Mouse (Mus musculus) lung, postnatal 4 days (tissue): ENCODE measurements around the gene Rsrc2.
"Not testable (repeated sequence)": the region's sequence is repeated elsewhere in the genome, so short reads cannot be mapped to it uniquely, and the experiment has no call there.

Source experiments
- DNase-seq, 2 experiments: peaks; one replicate each; pipeline ENCODE4 v3.0.0; 2021

Gene Rsrc2

DNA sequence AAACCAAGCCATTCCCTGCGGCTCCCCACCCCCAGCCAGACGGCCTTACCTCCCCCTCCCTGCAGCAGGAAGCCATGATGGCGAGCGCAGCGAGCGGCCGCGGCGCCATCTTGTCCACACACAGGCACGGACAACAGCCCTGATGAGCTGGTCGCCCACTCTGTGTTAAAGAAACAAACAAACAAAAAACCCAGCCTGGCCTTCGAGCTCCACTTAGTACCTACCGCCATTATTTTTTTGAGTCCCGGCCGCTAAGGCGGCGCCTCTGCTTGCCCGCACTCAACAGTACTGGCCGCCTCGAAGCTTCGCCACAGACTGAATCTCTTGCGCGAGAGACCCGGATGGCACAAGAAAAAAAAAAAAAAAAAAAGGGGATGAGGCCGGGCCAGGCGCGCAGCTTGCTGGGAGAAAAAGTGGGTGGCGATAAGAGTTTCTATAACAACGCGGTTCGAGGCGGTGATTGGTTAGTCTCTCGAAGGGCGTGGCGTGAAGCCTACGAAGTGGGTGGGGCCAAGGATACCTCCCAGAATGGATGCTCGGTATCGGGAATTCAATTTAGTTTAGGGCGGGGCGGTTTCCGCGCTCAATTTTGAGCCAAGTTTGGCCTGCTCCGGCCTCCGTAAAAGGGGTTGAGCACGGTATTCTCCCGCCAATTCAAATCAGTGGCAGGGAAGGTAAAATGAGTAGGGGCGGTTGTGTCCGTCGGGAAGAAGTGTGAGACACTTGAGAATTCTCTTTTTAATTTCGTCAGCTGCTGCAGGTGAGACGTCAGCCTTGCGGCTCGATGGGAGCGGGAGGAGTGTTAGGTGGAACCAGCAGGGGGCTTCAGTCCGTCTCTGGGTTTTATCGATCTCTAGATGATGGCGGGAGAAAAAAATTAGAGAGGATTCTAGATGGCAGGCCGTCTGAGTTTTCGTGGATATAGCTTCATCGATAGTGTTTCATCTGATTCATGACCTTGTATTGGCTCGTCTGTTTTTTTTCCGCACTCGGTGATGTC lies at the start of gene Rsrc2, which contains the start of gene Kntc1:
Rsrc2 (minus strand) TSS at position 350 of the 1,000 bp plus-strand sequence.
Kntc1 (plus strand) TSS at position 652 of the 1,000 bp plus-strand sequence.
- DNase-seq, result peak; percentile 99

DNA sequence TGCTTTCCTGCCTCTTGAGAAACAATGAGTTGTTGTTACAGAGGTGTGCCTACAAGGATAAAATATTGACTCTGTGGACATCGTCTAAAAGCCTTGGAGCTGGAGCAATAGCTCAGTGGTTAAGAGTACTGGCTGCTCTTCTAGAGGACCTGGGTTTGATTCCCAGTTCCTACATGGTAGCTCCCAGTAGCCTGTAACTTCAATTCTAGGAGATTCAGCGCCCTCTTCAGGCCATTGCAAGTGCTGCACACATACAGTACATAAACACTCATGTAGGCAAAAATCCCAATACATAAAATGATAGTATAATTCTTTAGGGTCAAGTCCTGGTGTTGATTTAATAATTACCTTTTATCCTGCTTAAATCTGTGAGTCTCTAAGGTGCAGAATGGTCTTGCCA lies 43.9 kb upstream of the Rsrc2 start:
- no peak for DNase-seq

DNA sequence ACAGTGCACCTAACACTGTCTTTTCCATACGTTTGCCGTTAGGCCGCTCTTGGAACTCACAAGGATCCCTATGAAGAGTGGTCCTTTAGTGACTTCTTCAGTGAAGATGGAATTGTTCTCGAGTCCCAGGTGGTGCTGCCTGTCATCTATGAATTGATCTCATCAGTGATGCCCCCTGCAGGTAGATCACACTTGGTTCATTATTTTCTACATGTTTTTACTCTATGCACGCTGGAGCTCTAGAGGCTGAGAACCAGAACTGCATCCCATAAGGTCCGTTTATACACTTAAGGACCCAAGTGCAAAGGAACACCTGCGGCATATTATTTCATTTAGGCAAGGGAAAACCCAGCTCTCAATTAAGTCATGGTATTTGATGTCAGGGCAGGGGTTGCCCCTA lies 39.8 kb upstream of the Rsrc2 start:
- no peak for DNase-seq

DNA sequence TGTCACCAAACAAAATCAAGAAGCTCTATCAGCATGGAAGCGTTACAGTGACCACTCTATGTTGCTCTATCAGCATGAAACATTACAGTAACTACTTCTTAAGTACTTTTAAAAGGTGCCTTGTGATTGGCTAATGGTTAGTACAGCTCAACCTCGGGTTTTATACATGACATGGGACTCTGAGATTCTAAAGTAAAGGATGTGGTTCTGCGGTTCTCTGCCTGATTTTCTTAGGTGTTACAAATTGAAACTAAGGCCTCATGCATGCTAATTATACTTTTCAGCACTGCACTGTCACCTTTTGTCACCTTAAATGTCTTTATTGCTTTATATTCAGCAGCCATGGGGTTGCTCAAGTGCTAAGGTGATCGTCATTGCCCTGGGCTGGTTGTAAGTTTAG lies 32.6 kb upstream of the Rsrc2 start:
- DNase-seq, result no peak

DNA sequence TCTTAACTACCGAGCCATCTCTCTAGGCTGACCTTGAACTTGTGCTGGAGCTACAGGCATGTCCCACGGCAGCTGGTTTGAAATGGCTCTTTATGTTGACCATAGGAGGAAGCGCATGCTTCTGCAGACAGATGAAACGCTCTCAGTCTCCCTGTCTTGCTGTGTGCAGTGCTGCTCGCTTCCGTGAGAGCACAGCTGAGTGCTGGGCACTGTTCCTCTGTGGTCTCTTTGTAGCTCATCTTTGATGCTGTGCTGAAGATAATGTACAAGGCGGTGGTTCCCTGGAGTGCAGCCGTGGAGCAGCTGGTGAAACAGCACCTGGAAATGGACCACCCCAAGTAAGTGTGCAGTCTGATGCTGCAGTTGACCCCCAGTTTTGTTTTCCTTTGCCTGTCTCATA lies 31.5 kb upstream of the Rsrc2 start:
- DNase-seq, result no peak

DNA sequence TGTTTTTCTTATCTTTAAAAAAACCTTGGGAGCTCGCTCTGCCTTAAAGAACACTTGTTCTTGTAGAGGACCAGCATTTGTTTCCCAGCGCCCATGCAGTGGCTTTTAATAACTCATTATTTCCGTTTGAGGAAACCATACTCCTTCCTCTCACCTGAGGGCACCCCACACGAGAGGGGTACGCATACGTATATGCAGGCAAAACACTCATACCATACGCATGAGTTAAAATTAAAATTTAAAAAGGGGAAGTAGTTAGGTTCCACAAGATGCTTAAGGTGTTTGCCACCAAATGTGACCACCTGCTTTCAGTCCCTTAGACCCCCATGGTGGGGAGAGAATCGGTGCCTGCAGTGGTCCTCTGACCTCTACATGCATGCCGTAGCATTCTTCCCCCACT lies 24.2 kb upstream of the Rsrc2 start:
- no peak for DNase-seq

DNA sequence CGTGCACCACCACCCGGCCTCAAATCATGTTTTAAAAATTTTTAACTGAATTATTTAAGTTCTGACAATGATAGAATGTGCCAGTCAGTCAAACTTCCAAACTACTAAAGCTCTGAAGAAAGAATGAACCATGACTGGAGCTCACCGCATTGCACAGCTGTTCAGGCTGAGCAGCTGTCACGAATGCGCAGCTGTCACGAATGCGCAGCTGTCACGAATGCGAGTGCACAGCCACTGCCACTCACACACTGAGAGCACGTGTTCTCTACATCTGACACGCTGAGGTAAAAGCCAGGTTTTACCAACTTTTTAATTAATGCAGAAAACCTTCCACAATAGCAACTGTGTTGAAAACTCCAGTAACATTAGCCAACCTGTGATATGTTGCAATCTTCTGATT lies 17.2 kb upstream of the Rsrc2 start:
- not testable (repeated sequence) for DNase-seq

DNA sequence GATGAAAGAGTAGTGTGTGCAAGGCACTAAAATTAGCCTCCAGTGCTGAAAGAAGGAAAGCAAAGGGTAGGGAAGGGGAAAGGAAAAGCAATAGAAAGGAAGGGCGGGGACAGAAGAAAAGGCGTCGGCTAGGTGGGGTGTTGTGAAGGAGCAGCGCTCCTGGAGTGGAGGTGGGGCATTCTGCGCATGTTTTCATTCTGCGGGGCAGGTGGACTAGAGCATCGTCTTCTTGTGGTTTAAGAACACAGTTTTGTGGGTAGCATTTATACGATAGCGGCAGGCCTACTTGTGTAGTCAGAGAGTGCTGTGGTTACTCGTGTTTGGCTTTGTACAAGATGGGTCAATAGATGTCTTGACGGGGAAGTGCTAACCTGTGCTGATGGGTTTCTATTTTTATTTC lies 16.3 kb upstream of the Rsrc2 start:
- no peak for DNase-seq

DNA sequence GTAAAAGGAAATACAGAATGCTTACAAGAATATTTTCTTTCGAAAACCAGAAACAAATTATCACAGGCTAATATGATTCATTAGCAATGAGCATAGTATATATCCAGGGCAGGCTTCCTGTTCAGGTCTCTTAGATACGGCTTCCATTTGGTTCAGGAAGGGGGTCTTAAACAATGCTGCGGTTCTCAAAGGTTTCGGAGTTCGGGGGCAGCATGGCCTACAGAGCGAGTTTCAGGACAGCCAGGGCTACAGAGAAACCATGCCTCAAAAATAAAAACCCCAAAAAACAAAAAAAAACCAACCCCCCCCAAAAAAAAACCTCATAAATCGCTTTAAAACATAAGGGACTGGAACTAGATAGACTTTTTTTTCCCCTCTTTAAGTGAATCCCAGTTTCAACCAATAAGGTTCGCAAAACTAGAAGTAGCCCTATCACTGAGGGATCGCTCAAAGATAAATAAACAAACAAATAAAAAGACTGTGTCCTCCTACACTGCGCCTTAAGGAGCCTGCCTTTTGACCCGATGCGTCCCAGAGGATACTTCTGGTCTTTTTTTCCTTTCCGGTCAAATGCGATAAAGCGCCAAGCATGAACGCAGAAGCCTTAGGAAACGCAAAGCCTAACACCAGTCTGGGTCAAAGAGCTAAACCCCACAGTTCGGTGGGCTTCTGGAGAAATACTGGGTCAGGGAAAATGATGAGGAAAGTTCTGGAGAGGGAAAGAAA lies 712 bp downstream of the Rsrc2 start:
- no peak for DNase-seq

DNA sequence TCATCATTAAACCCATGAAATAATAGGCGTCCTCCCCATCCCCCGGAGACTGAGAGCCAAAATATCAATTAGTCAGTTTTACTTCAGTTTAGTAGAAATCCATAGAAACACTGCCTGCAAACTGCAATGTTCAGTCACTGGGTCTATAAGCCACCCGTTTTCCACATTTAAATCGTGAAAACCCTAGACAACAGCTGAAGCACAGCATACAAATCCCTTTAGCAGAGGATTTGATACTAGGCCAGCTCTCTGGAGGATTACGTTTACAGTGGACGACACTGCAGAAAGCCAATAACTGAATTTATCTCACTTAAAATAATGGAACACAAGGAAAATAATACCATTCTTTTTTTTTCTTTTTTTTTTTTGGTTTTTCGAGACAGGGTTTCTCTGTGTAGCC lies 1.6 kb downstream of the Rsrc2 start:
- no peak for DNase-seq

DNA sequence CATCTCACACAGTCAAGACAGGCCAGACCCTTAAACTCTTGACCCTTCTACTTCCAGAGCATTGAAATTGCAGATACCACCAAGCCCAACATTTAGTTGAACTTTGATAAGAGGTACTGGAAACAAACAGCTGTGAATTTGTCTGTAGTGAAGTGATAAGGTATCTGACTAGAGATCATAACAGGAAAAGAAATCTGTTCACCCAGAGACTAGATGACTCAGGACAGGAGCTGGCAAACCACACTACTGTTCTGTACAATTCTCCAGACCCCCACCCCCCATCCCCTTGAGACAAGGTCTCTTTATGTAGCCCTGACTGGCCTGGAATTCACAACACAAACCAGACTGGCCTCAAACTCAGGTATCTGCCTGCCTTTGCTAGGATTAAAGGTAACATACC lies 3.0 kb downstream of the Rsrc2 start:
- no peak for DNase-seq

DNA sequence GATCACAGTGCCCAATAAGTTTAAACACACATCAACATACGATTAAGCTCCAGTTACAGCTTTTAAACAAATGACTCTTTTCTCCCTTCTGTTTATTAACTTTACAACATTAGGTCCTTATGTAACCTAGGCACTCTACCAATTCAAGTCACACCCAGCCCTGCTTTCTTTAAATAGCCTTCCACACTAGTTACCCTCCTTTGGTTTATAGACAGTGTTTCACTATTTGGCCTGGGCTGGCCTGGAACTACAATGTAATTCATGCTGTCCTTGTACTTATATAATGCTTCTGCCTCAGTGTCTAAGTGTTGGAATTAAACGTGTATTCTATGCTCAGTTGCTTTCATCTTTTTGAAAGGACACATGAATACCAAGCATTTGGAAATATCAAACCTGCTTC lies 4.9 kb downstream of the Rsrc2 start:
- no peak for DNase-seq

DNA sequence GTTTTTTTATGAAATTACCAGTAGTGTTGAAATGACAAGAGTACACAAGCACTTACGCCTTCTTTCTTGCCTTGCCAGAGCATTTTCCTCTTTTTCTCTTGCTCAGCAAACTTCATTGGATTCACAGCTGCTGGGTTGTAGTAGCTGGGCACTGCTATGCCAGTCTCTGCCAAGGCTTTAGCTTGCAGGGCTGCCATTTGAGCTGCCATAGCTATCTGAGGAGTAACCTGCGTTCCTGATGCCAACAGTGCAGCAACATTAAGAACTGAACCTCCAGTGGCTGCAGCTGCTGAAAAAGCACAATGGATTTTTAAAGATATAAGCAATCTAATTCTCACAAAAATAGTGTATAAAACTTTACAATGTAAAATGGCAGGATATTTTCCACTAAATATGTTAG lies 18.2 kb downstream of the Rsrc2 start:
- no peak for DNase-seq

DNA sequence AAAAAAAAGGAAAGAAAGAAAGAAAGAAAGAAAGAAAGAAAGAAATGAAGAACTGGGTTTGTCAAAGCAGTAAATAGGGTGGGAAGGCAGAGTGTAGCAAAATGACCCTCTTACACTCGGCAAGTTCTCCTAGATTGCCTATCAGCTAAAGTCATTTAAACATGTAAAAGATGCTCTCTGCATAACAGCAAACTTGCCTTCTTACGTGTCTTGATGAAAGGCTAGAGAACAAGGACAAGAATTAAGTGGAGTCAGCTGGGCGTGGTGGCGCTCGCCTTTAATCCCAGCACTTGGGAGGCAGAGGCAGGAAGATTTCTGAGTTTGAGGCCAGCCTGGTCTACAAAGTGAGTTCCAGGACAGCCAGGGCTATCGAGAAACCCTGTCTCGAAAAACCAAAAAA lies 25.4 kb downstream of the Rsrc2 start:
- not testable (repeated sequence) for DNase-seq

DNA sequence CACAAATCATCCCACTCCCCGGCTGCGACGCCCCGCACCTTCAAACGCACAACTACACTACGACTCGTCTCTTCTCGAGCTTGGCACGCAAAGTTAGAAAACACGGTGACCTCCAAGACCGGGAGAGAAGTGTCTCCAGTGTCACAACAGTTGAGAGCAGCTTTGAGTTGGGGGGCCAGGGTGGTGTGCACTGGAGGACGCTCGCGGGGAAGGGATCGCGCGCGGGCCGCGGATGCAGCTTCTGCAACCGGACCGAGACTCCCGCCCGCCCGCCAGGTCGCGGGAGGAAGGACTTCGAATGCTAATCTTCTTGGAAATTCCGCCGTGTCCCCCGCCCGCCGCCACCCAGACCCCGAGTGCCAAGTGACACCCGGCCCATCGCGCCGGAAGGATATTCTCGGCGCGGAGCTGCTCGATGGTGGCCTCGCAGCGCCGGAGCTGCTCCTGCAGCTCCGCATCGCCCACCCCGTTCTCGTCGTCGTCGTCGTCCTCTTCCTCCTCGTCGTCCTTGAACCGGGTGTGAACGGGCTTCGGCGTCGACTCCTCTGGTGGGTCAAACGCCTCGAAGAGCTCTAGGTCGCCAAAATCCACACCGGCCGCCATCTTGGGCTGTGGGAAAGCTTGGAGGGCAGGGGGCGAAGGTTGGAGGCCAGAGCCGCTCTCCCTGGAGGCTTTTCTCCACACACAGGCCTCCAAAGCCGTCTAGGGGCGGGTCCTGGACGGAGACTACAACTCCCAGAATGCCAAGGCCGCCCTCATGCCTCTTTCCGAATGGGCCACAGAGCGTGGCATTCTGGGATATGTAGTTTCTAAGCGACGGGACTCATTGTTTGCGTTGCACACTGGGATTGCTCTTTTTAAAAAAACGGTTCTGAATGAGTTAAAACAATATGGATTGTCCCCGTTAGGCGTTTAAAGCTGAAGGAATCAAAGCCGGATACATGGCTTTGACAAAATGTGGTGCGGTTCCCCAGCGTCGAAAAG lies 28.6 kb downstream of the Rsrc2 start, which contains the start of gene Zcchc8:
Zcchc8 (minus strand) TSS at position 773 of the 984 bp plus-strand sequence.
- DNase-seq, result peak; percentile 96 to 97

DNA sequence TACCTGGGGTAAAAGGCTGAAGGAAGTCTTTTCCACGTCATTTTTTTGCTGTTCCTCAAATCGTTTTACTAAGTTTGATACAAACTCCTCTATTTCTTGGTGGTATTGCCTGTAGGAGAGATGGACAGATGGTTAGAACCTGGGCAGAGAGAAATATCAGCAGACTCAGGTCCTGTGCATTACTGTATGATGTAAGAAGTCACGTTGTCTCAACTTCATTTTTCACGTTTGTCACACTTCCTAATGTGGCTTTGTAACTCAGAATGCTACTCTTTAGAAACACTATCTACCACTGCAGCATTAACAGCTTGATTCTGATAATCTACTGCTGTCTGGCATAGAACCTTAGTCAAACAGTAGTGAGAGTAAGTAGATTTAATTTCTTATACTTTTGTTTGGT lies 34.6 kb downstream of the Rsrc2 start:
- no peak for DNase-seq

DNA sequence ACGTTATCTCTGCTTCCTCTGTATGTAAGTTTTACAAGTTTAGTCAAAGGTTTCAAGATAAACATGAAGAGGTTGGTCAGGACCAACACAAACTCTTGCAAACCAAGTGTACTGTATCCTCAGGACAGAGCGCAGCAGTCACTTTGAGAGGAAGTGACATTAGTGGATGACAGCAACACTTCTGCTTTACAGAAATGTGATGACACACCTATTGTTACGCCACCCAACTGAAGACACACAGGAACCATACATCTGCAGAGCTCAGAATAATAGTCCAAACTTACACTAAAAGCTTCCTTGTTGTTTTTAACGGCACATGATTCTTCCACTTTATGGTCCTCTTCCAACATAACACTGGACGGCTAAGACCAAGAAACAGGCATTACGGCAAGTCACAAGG lies 35.4 kb downstream of the Rsrc2 start:
- DNase-seq, result peak in 1 of 2 experiments; percentile 25

DNA sequence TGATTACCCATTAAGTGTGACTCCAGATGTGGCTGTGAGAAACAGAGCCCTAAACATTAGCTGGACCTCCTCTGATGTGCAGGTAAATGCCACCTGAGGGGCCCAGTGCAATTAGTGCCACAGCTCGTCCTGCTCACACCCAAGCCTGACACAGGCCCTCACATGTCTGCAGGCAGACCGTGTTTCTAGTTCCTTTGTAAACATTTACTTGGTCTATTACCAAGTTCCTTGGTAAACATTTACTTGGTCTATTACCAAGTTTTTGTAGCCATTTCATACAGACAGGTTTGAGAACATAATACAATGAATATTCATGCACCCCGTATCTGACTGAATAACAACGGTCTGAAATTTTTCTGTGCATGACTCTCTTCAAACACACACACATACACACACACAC lies 39.6 kb downstream of the Rsrc2 start:
- no peak for DNase-seq

DNA sequence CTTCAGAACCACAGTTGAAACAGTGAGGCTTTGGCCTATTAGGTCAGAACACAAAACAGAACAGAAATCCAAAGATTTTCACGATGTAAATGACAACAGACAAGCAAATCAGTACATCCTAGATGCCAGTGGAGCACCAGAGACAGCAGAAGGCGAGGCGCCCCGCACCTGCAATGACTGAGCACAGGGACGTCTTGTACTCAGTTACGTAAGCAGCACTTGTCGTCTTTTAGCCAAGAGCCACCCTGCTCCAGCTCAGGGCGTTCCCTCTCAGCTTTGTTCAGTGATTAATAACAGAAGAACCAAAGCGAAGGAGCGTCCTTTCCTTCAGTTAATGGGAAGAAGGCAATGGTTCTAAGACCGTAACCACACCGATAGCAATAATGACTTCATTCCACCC lies 40.6 kb downstream of the Rsrc2 start:
- DNase-seq, result no peak

DNA sequence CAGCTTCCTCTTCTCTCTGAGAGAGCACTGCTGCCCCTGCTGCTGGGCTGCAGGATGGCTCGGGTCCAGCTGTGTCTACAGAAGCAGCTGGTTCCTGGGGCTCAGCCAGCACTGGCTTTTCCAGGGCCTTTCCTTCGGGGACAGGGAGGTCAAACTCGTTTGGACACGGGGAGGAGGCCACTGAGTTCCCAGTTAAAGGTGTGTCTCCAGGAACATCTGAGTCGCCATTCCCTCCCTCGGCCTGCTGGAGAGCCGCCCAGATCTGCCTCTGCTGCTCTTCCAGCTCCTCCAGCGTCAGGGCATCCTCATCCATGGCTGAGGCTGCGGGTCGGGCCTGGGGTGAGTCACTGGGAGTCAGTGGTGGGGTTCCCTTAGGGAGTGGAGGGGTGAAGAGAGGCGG lies 48.6 kb downstream of the Rsrc2 start:
- peak; percentile 64 to 85 for DNase-seq

DNA sequence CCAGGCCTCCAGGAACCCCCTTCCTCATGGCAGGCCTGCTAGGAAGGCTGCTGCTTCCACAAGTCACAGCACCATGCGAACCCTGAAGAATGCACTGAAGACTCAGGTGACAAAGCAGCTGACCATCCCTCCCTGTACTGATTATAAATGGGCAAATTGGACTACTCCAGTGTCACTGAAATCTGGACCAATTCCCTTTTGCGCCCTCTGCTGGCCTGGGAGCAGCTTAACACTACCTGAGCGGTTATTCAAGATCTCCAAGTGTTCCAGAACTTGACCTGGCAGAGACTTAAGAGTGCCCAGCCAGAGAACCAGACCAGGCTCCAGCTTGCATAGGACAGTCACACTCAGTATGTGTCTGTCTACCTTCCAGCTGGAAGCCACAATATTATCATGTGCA lies 50.0 kb downstream of the Rsrc2 start:
- peak; percentile 62 to 85 for DNase-seq

DNA sequence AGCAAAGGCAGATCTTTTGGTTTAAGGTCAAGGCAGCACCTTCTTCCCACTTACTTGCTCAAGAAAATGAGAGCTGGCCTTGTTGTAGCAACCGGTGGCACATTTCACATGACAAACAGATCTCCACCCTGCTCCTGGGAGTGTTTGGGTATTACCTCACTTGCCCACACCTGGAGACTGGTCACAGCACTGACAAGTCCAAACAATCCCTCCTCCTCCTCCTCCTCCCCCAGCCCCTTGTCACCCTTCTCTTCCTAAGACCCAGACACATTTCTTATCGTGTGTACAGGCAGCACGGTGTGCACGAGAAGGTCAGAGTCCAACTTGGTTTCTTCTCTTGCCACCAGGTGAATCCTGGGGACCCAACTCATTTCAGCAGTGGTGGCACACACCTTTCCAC lies 52.3 kb downstream of the Rsrc2 start:
- no peak for DNase-seq

DNA sequence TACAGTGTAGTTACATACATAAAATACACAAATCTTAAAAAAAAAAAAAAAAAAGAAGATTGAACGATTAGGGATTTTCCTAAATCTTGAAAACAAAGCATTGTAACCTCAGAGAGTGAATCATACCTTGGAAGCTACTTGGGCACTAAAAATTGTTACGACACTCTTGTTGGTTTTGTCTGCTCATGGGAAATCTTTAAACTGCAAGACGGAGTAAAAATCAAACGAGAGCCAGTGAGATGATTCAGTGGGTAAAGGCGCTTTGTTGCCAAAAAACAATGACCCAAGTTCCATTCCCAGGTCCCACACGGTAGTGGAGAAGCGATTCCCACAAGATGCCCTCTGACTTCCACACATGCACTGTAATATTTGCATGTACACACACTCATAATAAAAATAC lies 53.0 kb downstream of the Rsrc2 start:
- DNase-seq, result no peak
